Mouse (Mus musculus): ENCODE results near the gene Pramel4.
"Not testable (repeated sequence)": the region's sequence is repeated elsewhere in the genome, so short reads cannot be mapped to it uniquely, and the experiment has no call there.

The Pramel4 gene

GRCm38 (mm10) chr4:144058826-144059225 is at the start of gene Pramel4:
Gene Pramel4, plus strand, starts transcription at chr4:144059126.
- not testable (repeated sequence) for DNase-seq

- not testable (repeated sequence) for DNase-seq
These were observed 47.2 kb downstream of the Pramel4 start, which contains the start of gene Gm13102 for GRCm38 (mm10) chr4:144106174-144106573. Gene Gm13102, plus strand, starts transcription at chr4:144106474.
